Mouse (Mus musculus) liver, adult 2 months (tissue): ENCODE results near the gene Gm20388.

Experiments
- CTCF ChIP-seq: fragments of 200-500 bp; IDR thresholded peaks from 2 replicates; pipeline ENCODE4 v1.5.1; 2011; ENCODE audit warnings: low read depth, low read length, control low read depth
- POLR2A ChIP-seq: fragments of 200-500 bp; IDR thresholded peaks from 2 replicates; pipeline ENCODE4 v1.6.1; 2011; ENCODE audit warnings: low read length, control low read depth; ENCODE audit not compliant: insufficient read depth; ENCODE audit errors: extremely low read depth

GRCm38 (mm10) chr8:120959470-120959891 lies 1048.8 kb downstream of the Gm20388 start:
- TF ChIP-seq POLR2A, result no peak
- no peak for TF ChIP-seq CTCF
